Mouse (Mus musculus): Measurements from ENCODE around the gene Dclre1c.
A peak's percentile ranks its signal among the peaks of the same experiment; 100 is the strongest.

Dclre1c gene

DNA sequence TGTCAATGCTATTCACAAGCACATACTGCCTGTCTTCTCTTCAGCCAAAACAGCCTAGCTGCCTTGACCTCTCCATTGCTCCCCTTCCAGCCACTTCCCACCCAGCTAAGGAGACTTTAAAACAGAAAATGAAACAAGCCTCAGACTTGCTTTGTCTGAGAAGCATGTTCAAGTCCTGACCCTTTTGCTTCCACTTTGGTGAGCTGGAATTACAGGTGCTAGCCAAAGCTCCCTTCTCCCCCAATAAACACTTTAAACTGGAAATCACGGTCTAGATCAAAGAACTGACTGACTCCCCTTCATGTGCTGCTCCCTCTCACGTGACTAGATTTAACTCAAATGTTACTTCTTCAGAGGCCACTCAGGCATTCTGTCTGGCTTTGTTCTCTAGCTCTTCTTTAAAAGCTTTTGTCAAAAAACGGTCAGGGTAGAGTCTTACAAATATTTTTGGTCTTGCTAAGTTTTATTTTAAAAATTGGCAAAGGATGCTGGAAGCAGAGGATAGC, 51.9 kb downstream of the Dclre1c start:
- DNase-seq, result no peak

- no peak for DNase-seq
Observed at GRCm38 (mm10) chr2:3480239-3480638, 56.3 kb downstream of the Dclre1c start.

DNA sequence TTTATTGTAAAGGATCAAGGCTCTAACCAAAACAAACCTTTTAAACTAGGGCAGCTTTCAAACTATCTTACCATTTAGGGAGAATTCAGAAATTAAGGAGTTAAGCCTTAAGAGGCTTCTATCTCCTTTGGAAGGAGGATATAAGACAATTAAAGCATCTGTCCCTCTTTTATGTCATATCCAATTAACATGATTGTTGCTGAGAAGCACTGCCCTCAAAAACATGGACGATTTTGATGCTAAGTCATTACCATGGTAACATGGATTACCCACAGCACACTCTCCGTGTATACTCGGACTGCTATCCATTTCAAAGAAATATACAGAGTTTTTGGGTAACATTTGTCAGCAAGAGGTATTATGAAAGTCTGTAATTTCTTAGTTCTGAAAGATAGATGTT, 65.9 kb downstream of the Dclre1c start:
- no peak for DNase-seq

DNA sequence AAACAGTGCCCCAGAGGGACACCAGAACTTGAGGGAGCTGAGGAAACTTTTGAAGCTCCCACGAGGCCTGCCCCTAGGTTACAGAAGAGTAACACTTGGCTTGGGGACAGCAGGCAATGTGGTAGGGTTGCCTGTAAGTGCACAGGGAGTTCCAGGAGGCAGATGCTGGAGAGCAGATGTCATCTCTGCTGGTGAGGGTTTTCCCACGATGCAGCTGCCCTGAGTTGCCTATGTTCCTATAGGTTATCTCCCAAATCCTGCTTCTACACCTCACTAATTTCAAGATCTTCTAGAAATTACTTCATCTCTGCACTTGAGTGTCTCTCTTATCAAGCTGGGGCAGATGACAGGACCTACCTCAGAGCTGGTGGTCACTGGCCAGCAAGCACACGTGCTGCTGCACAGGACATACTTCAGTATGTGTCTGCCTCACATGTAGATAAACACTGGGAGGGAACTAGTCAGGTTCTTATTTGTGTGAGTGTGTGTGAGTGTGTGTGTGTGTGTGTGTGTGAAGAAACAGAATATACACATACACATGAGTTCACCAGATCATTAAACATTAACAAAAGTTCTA, 70.0 kb downstream of the Dclre1c start:
- no peak for DNase-seq

GRCm38 (mm10) chr2:3499543-3499942, 75.6 kb downstream of the Dclre1c start:
- no peak for DNase-seq

GRCm38 (mm10) chr2:3500886-3501285, 77.0 kb downstream of the Dclre1c start:
- DNase-seq, result no peak

DNA sequence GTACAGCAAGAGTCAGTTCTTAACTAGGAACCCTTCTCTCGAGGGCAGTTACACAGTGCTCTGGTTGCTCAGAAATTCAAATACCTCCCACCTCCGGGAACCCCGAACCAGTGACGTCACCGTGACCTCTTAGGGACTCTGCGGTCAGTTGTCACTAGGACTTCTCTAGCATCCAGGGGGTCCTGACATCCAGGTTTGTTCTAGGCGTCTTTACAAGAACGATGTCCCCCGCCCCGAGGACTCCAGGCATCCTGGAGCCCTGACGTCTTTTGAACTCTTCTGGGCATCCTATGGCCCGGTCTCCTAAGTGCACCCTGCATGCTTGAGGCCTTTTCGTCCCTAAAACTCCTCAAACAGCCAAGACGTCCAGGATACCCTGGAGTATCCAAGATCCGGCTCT, 88.1 kb downstream of the Dclre1c start:
- no peak for DNase-seq

DNA sequence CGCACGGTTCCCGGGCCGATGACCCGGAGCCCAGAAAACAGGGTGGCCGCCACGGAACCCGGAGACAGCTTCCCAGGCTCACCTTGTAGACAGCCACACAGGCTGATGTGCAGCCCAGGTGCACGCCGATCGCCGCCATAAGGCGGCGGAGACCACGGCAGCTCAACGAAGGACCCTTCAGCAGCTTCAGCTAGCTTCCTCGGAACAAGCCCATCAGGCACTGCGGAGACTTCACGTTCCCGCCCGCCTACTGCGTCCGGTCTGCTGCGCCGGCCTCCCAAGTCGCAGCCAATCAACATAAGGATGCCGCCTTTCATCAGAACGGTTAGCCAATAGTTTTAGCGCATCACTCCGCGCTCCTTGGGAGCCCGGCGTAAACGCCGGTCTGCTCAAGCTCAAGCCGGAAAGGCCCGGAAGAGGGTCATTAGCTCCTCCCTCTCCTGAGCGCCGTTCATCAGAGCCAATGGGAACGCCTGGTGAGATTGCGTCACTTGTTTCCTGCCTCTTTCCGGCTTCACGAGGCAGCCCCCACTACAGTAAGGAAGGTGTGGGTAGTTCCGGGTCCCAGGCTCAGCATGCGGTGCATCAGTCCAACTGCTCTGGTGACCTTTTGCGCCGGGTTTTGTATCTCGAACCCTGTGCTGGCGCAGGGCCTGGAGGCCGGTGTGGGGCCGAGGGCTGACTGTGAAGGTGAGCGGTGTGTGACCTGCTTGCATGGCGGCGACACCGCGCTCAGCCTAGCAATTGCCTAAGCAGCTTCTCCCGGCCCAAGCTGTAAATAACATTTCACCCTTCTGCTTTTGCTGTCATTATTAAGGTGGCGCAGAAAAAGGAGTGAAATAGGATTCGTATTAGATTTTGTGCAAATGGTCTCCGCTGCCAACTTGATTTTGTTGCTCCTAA, 88.9 kb downstream of the Dclre1c start, which contains the start of the genes Gm45902, Hspa14 and Cdnf:
Gm45902 (minus strand) TSS at position 239 of the 903 bp plus-strand sequence.
Hspa14 (minus strand) TSS at position 263 of the 903 bp plus-strand sequence.
Cdnf (plus strand) TSS at position 479 of the 903 bp plus-strand sequence.
- peak; percentile 99 for DNase-seq

All from layer of hippocampus, adult 9-11 months (tissue).